Mouse (Mus musculus): Measurements from ENCODE around the gene Slc44a2. TPM values are rescaled to one million over a fixed set of nuclear protein-coding genes. Genes with fewer than 3 reads are reported as not detected.

Slc44a2 gene
- polyA plus RNA-seq, 1 experiment, result 505 TPM

GRCm38 (mm10) chr9:21275727-21276126 is 44.8 kb upstream of the Slc44a2 start:
- no peaks in the 10 kb centered on the region for H3K4me1 ChIP-seq (replicated peaks; ENCODE audit: control insufficient read depth, insufficient read depth, low read length)
- WGBS, result 93% methylated on average over 12 of the region's 12 CpGs
- no peak for TF ChIP-seq CTCF (IDR thresholded peaks at IDR 0.05; ENCODE audit: borderline replicate concordance, control insufficient read depth, extremely low read depth, insufficient read depth, low read length, poor library complexity)
- TF ChIP-seq POLR2A (IDR thresholded peaks at IDR 0.05; ENCODE audit: control insufficient read depth, extremely low read depth, insufficient read depth, low read length, poor library complexity), result no peak
- DNase-seq, result no peak
- H3K27me3 ChIP-seq (ENCODE audit: control insufficient read depth, insufficient read depth, low read length), result no peaks in the 10 kb centered on the region
- H3K4me3 ChIP-seq (ENCODE audit: control insufficient read depth, insufficient read depth, low read length), result no peak overlapping the region
- peaks cover 72% of the 10 kb centered on the region for H3K36me3 ChIP-seq (ENCODE audit: control insufficient read depth, insufficient read depth, low read length)
- no peak overlapping the region for H3K27ac ChIP-seq (ENCODE audit: control insufficient read depth, insufficient read depth, low read length)

- Histone ChIP-seq H3K4me3 (ENCODE audit: control insufficient read depth, insufficient read depth, low read length) (no peak overlapping the region), H3K4me1 (replicated peaks; ENCODE audit: control insufficient read depth, insufficient read depth, low read length) (no peaks in the 10 kb centered on the region), H3K27ac (ENCODE audit: control insufficient read depth, insufficient read depth, low read length) (no peak overlapping the region), H3K27me3 (ENCODE audit: control insufficient read depth, insufficient read depth, low read length) (no peaks in the 10 kb centered on the region), H3K36me3 (ENCODE audit: control insufficient read depth, insufficient read depth, low read length) (peaks cover 71% of the 10 kb centered on the region)
- DNase-seq, result no peak
- 92% methylated on average over 8 of the region's 8 CpGs for WGBS
- TF ChIP-seq POLR2A (IDR thresholded peaks at IDR 0.05; ENCODE audit: control insufficient read depth, extremely low read depth, insufficient read depth, low read length, poor library complexity), result no peak
- TF ChIP-seq CTCF (IDR thresholded peaks at IDR 0.05; ENCODE audit: borderline replicate concordance, control insufficient read depth, extremely low read depth, insufficient read depth, low read length, poor library complexity), result no peak
Measured at GRCm38 (mm10) chr9:21276307-21276706, 44.2 kb upstream of the Slc44a2 start.

- TF ChIP-seq POLR2A (IDR thresholded peaks at IDR 0.05; ENCODE audit: control insufficient read depth, extremely low read depth, insufficient read depth, low read length, poor library complexity) (no peak), CTCF (IDR thresholded peaks at IDR 0.05; ENCODE audit: borderline replicate concordance, control insufficient read depth, extremely low read depth, insufficient read depth, low read length, poor library complexity) (no peak)
- no peaks in the 10 kb centered on the region for H3K4me1 ChIP-seq (replicated peaks; ENCODE audit: control insufficient read depth, insufficient read depth, low read length)
- DNase-seq, result no peak
- no peak overlapping the region for H3K27ac ChIP-seq (ENCODE audit: control insufficient read depth, insufficient read depth, low read length)
- H3K27me3 ChIP-seq (ENCODE audit: control insufficient read depth, insufficient read depth, low read length), result no peaks in the 10 kb centered on the region
- H3K4me3 ChIP-seq (ENCODE audit: control insufficient read depth, insufficient read depth, low read length), result no peak overlapping the region
- WGBS, result 98% methylated on average over 5 of the region's 5 CpGs
- peaks cover 69% of the 10 kb centered on the region for H3K36me3 ChIP-seq (ENCODE audit: control insufficient read depth, insufficient read depth, low read length)
Measured at GRCm38 (mm10) chr9:21277776-21278175, 42.7 kb upstream of the Slc44a2 start.

GRCm38 (mm10) chr9:21283591-21283990 is 36.9 kb upstream of the Slc44a2 start:
- no peak for DNase-seq
- Histone ChIP-seq H3K27ac (ENCODE audit: control insufficient read depth, insufficient read depth, low read length) (no peak overlapping the region), H3K27me3 (ENCODE audit: control insufficient read depth, insufficient read depth, low read length) (no peaks in the 10 kb centered on the region), H3K36me3 (ENCODE audit: control insufficient read depth, insufficient read depth, low read length) (peaks cover 30% of the 10 kb centered on the region), H3K4me3 (ENCODE audit: control insufficient read depth, insufficient read depth, low read length) (no peak overlapping the region), H3K4me1 (replicated peaks; ENCODE audit: control insufficient read depth, insufficient read depth, low read length) (peaks cover 6% of the 10 kb centered on the region)
- WGBS, result 98% methylated on average over 5 of the region's 5 CpGs
- TF ChIP-seq POLR2A (IDR thresholded peaks at IDR 0.05; ENCODE audit: control insufficient read depth, extremely low read depth, insufficient read depth, low read length, poor library complexity) (no peak), CTCF (IDR thresholded peaks at IDR 0.05; ENCODE audit: borderline replicate concordance, control insufficient read depth, extremely low read depth, insufficient read depth, low read length, poor library complexity) (no peak)

GRCm38 (mm10) chr9:21283994-21284393 is 36.5 kb upstream of the Slc44a2 start:
- 92% methylated on average over 3 of the region's 3 CpGs for whole genome bisulfite sequencing
- peaks cover 10% of the 10 kb centered on the region for H3K4me1 ChIP-seq (replicated peaks; ENCODE audit: control insufficient read depth, insufficient read depth, low read length)
- DNase-seq, result no peak
- H3K36me3 ChIP-seq (ENCODE audit: control insufficient read depth, insufficient read depth, low read length), result peaks cover 30% of the 10 kb centered on the region
- H3K27ac ChIP-seq (ENCODE audit: control insufficient read depth, insufficient read depth, low read length), result no peak overlapping the region
- no peak overlapping the region for H3K4me3 ChIP-seq (ENCODE audit: control insufficient read depth, insufficient read depth, low read length)
- H3K27me3 ChIP-seq (ENCODE audit: control insufficient read depth, insufficient read depth, low read length), result no peaks in the 10 kb centered on the region
- TF ChIP-seq CTCF (IDR thresholded peaks at IDR 0.05; ENCODE audit: borderline replicate concordance, control insufficient read depth, extremely low read depth, insufficient read depth, low read length, poor library complexity) (no peak), POLR2A (IDR thresholded peaks at IDR 0.05; ENCODE audit: control insufficient read depth, extremely low read depth, insufficient read depth, low read length, poor library complexity) (no peak)

GRCm38 (mm10) chr9:21286753-21287152 is 33.7 kb upstream of the Slc44a2 start:
- no peak for DNase-seq
- Histone ChIP-seq H3K4me3 (ENCODE audit: control insufficient read depth, insufficient read depth, low read length) (no peak overlapping the region), H3K36me3 (ENCODE audit: control insufficient read depth, insufficient read depth, low read length) (peaks cover 9% of the 10 kb centered on the region), H3K4me1 (replicated peaks; ENCODE audit: control insufficient read depth, insufficient read depth, low read length) (peaks cover 15% of the 10 kb centered on the region), H3K27ac (ENCODE audit: control insufficient read depth, insufficient read depth, low read length) (no peak overlapping the region), H3K27me3 (ENCODE audit: control insufficient read depth, insufficient read depth, low read length) (no peaks in the 10 kb centered on the region)
- 0% methylated on average over 3 of the region's 3 CpGs for WGBS
- TF ChIP-seq POLR2A (IDR thresholded peaks at IDR 0.05; ENCODE audit: control insufficient read depth, extremely low read depth, insufficient read depth, low read length, poor library complexity), result no peak
- TF ChIP-seq CTCF (IDR thresholded peaks at IDR 0.05; ENCODE audit: borderline replicate concordance, control insufficient read depth, extremely low read depth, insufficient read depth, low read length, poor library complexity), result no peak

Data from thymus, adult 2 months (tissue).